Mouse (Mus musculus): ENCODE results near the gene Eci1. TPM values are rescaled to one million over a fixed set of nuclear protein-coding genes. Genes with fewer than 3 reads are reported as not detected.

The Eci1 gene
- polyA plus RNA-seq, 1 experiment, result 64.0 TPM

DNA sequence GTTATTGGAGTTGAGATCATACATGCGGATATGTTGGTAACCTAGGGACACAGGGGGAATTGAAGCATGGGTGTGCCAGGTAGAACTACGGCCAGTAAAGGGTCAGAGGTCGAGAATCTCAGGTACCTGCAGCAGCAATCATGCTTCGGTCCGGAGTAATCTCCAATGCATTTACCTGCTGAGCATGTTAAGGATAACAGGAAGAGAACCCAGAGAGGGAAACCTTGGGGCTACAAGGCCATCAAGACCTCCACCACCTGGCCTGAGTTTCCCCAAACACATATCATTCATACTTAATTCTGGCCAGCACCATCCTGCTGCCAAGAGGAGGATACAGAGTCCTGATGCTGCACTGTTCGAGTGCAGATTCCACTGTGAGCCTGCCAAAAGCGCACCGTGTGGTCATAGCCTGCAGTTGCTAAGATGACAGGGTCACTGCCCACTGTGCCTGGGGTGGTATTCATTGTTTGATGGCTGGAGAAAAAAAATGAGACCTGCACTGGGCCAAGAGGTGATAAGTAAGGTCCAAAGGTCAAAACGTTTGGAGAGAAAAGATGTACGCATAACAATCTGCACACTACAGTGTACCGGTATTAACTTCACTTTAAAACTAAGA, 51.7 kb downstream of the Eci1 start:
- no peak for TF ChIP-seq GATA1 (IDR thresholded peaks at IDR 0.05; ENCODE audit: low read length)

DNA sequence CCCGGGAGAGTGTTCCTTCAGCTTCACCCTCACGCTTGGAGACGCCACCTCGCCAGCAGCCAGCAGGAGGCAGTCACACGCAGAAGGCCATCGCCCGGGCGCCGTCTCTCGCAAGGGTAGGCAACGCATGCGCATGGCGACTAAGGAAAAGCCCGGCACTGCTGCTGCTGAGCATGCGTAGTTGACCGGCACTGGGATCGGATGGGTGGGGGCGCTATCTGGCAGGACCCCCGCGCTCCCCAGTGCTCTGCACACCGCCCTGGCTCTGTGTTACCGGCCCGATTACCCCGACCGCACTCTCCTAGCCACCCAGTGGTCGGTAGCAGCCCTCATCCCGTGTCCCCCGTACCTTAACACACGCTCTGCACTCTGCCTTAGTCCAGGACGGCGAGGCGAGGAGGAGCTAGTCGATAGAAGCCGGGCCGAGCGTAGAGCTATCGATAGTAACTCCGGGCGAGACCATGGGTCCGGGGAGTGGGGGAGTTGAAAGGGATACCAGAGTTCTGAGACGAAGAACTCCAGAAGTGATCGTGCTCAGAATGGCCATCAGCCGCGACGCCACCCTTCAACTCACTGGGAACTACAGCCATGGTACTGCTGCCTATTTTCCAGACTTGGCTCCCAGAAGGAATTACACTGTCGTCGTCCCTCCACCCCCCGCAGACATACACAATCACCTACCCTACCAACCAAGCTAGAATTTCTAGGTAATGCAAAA, 52.4 kb downstream of the Eci1 start, which contains the start of gene Mlst8:
Gene Mlst8 (minus strand): TSS at position 416 of the 718 bp plus-strand sequence.
- TF ChIP-seq GATA1 (IDR thresholded peaks at IDR 0.05; ENCODE audit: low read length), result no peak

DNA sequence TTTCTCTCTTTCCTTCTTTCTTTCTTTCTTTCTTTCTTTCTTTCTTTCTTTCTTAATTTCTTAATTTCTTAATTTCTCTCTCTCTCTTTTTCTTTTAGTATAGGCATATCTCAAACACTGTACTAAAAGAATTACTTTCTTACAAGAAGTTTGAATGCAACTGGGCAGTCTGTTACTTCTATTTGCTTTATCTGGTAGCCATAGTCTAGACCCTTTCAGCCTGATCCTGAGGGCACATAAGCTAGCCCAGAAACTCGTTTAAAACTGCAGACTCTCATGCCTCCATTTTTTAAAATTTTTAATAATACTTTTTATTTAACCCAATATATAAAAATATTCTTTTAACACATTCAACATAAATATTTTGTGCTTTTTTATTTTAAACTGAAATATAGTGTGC, 53.0 kb downstream of the Eci1 start:
- TF ChIP-seq GATA1 (IDR thresholded peaks at IDR 0.05; ENCODE audit: low read length), result no peak

DNA sequence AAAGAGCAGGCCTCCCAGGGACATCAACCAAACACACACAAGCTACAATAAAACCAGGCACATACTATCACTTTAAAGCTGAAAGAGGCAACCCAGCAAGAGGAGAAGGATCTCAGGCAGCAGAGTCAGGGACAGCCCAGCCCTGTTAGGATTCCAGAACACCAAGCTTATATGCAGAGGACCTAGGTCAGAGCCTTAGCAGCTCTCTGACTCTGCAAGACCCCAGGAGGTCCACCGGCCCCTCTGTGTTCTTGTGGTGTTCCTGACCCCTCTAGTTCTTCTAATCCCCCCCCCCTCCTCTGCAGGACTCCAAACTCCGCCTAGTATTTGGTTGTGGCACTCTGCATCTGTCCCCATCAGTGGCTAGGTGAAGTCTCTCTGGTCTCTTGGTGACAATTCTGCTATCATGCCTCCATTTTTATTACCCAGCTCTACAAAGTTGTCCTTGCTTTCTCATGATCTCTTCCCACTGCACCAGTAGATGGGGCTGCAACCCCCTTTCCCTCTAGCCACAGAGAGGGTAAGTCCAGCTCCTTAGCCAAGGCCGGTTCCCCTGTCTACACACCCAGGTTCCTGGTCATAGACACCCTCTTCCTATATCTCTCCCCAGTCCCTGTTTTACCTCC, 53.9 kb downstream of the Eci1 start:
- no peak for TF ChIP-seq GATA1 (IDR thresholded peaks at IDR 0.05; ENCODE audit: low read length)

DNA sequence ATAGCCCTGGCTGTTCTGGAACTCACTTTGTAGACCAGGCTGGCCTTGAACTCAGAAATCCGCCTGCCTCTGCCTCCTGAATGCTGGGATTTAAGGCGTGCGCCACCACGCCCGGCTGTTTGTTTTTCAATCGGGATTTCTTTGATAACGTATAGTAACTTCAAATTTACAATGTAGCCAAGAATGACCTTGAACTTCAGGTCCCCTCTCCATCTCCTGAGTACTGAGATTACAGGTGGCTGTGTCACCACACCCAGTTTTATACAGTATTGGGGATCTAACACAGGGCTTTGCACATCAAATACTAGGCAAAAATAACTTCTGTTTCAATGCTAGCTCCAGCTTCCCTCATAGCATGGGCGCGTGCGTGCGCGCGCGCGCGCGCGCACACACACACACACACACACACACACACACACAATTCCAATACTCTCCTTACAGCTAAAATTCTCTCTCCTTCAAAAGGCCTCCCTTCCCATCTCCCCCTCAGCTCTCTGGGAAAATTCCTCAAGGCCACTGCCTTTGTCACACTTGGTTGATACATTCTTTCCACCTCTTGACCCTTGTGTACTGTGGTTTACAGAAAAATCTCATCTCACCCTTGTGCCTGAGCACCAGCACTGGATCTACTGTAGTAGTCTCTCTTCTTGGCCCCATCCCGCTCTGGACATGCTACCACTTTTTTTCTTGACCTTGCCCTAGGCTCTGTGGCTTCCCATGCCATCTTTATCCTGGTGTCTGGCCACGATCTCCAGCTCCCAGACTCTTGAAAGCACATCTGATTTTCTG, 54.8 kb downstream of the Eci1 start:
- TF ChIP-seq GATA1 (IDR thresholded peaks at IDR 0.05; ENCODE audit: low read length), result no peak

DNA sequence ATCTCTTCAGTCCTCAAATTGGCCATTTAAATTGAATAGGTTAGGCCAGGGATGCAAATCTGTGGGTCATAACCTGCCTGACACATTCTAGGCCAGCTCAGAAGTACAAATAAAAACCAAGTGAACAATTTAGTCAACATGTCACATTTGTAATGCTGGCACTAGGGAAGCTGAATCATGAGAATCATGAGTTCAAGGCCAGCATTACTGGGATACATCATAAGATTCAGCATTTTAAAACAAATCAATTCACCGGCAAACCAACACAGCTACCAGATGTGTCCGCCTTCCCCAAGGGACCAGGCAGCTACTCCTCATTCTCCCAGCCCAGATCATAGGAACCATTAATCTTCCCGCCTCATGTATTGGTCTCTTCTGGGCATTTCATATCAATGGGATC, 57.1 kb downstream of the Eci1 start:
- TF ChIP-seq GATA1 (IDR thresholded peaks at IDR 0.05; ENCODE audit: low read length), result no peak

DNA sequence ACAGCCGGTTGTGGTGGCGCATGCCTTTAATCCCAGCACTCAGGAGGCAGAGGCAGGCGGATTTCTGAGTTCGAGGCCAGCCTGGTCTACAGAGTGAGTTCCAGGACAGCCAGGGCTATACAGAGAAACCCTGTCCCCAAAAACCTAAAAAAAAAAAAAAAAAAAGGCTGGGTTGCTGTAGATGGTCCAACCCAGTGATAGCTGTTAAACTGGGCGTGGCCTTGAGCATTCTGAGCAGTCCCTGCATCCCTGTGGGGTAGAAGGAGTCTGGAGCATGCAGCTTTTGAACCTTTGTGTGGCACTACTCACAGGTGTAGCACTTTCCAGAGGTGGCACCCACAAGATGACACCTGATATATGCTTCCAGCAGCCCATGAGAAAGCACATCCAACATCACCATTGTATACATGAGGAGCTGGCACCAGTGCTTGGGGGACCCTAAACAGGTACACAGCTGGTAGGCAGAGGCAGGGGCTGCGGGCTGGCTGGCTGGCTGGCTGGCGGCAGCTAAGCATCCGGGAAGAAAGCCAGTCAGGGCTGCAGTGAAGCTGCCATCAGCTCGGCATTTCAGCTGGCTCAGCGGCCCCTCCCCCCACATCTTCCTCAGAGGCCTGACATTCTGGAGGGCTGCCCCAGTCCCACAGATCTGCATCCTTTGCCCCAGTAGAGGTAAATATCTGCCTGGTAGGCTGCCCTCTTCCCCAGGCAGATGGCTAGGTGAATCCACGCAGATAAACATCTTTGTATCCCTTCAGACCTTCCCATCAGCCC, 58.8 kb downstream of the Eci1 start:
- no peak for TF ChIP-seq GATA1 (IDR thresholded peaks at IDR 0.05; ENCODE audit: low read length)

DNA sequence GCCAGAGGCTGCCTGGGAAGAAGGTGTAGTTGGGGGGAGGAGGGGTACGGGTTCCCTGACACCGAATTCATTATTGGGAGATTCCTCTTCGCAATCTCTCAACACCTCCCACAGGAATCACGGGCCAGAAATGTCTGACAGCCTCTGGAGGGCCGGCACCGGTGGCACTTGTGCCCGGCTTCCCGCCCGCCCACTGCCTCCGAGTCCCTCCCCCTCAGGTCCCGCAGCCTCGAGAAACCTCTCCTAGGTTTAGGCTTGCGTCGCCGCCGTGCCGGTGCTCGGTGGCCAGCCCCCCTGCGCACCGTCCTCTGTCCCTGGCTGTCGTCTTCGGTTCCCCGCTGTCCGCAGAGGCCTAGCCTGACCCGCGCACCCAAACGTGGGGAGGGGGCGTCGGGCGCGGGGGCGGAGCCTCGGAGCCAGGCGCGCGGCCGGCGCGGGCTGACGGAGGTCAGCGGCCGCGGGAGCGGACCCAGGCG, 61.8 kb downstream of the Eci1 start, which contains the start of gene Caskin1:
Gene Caskin1 (plus strand): TSS at position 416 of the 476 bp plus-strand sequence.
- no peak for TF ChIP-seq GATA1 (IDR thresholded peaks at IDR 0.05; ENCODE audit: low read length)

DNA sequence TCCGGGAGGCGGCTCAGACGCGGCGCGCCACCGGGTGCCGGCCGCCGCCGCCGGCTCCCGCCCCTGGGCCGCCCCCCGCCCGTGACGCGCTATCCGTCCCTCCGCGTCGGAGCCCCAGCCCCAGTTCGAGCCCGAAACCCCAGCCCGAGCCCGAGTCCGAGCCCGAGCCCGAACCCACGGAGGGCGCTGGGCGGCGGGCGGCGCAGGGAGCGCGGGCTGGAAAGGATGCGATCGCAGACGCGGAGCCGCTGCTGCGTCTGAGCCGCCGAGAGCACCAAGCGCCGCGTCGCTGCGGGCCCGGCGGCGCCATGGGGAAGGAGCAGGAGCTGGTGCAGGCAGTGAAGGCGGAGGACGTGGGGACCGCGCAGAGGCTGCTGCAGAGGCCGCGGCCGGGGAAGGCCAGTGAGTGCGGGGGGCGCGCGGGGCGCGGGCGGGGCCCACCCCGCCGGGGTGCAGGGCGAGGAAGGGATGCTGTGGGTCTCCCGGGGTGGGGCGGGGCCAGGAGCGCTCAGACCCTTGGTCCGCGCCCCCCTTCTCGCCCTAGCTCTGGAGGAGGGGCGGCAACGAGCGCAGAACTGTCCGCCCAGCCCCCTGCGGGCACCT, 62.3 kb downstream of the Eci1 start:
- no peak for TF ChIP-seq GATA1 (IDR thresholded peaks at IDR 0.05; ENCODE audit: low read length)

Other genes starting within 250 kb of the Eci1 start
- 14.4 and 17.8 TPM in 2 replicates for gene Tbc1d24, start 221.1 kb upstream of the Eci1 start, polyA plus RNA-seq (2012)
- gene Ntn3, start 217.1 kb upstream of the Eci1 start, polyA plus RNA-seq (2012), result 2.3 TPM in 2 replicates
- 39.3 and 58.9 TPM in 2 replicates for gene Tedc2, start 205.8 kb upstream of the Eci1 start, polyA plus RNA-seq (2012)
- 66.1 and 78.9 TPM in 2 replicates for gene Ccnf, start 175.2 kb upstream of the Eci1 start, polyA plus RNA-seq (2012)
- gene Abca17, start 75.6 kb upstream of the Eci1 start, polyA plus RNA-seq (2012), result not detected in 2 replicates
- 23.1 and 41.6 TPM in 2 replicates for gene Abca3, start 74.7 kb upstream of the Eci1 start, polyA plus RNA-seq (2012)
- 301 and 446 TPM in 2 replicates for gene Rnps1, start 12.1 kb upstream of the Eci1 start, polyA plus RNA-seq (2012)
- gene Dnase1l2, start 16.5 kb downstream of the Eci1 start, polyA plus RNA-seq (2012), result not detected in 2 replicates
- gene E4f1, start 43.7 kb downstream of the Eci1 start, polyA plus RNA-seq (2012), result 19.4 and 22.8 TPM in 2 replicates
- gene Pgp, start 43.8 kb downstream of the Eci1 start, polyA plus RNA-seq (2012), result 75.9 and 87.6 TPM in 2 replicates
- 0.10 TPM in 1 of 2 replicates, not detected in the other for gene Bricd5, start 47.2 kb downstream of the Eci1 start, polyA plus RNA-seq (2012)
- gene Mlst8, start 52.4 kb downstream of the Eci1 start, polyA plus RNA-seq (2012), result 8.4 and 8.5 TPM in 2 replicates
- gene Caskin1, start 62.0 kb downstream of the Eci1 start, polyA plus RNA-seq (2012), result 0.01 TPM in 1 of 2 replicates, not detected in the other
- 239 and 240 TPM in 2 replicates for gene Traf7, start 101.3 kb downstream of the Eci1 start, polyA plus RNA-seq (2012)
- 0.29 and 0.30 TPM in 2 replicates for gene Rab26, start 107.6 kb downstream of the Eci1 start, polyA plus RNA-seq (2012)
- 4.0 and 6.5 TPM in 2 replicates for gene Pkd1, start 123.2 kb downstream of the Eci1 start, polyA plus RNA-seq (2012)
- gene Tsc2, start 206.0 kb downstream of the Eci1 start, polyA plus RNA-seq (2012), result 45.3 and 52.6 TPM in 2 replicates
- gene Nthl1, start 206.0 kb downstream of the Eci1 start, polyA plus RNA-seq (2012), result 24.0 and 31.0 TPM in 2 replicates
- not detected in 2 replicates for gene Slc9a3r2, start 223.7 kb downstream of the Eci1 start, polyA plus RNA-seq (2012)
- not detected in 2 replicates for gene Npw, start 231.8 kb downstream of the Eci1 start, polyA plus RNA-seq (2012)
- gene Zfp598, start 243.0 kb downstream of the Eci1 start, polyA plus RNA-seq (2012), result 90.5 and 98.9 TPM in 2 replicates

All from G1E-ER4 (cell line).